Comparison of ENCODE assay signal across 7 mouse cellular contexts in the genomic region with DNA sequence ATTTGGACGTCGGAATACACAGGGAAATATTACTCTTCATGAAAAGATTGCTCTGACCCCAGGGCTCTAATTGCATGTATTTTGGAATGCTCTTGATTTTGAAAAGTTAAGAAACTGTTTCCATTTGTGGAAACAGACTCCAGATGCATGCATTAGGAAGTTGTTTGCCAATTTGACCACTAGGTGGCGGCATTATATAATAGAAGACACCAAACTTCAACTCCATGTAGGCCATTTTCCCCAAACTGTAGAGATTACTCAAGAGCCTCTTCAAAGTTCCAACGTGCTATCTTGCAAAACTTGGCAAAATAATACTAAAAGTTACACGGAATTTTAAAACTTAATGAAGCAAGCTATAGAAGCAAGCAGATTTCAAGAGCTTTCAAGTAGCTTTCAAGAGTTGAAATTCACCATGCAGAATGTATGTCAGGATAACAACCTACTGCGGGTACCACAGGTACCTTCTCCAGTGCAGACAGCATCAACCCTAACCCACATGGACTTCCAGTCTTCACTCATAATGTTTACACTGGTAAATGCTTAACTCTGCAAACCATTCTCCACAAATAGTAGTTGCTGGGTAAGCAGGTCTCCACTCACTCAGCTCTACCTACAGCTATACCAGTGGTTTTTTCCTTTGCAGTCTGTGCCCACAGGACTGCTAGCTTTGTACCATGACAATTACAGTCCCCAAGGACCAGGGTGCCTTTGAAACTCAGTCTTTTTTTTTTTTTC.
DNase-seq lines count a peak whose midpoint lies in the region; ATAC-seq and TF ChIP-seq lines count a peak whose summit lies in the region.

No protein-coding gene starts in this region.

- no peak overlapping the region for H3K9ac ChIP-seq in kidney, embryonic 15.5 days
- H3K9ac ChIP-seq in liver, postnatal 0 days (replicated peaks) = no peak overlapping the region

- H3K4me1 ChIP-seq in kidney, embryonic 15.5 days = peaks cover 12% of the 10 kb centered on the region; the same call in 1 of the 2 replicates
- H3K4me1 ChIP-seq in liver, postnatal 0 days (ENCODE audit: insufficient read depth) = no peaks in the 10 kb centered on the region

- H3K9me3 ChIP-seq in kidney, embryonic 15.5 days (replicated peaks) = no peaks in the 10 kb centered on the region
- H3K9me3 ChIP-seq in liver, postnatal 0 days (ENCODE audit: low read length) = no peaks in the 10 kb centered on the region

- DNase-seq in 3T3-L1 (ENCODE audit: low read depth, low spot score) = peak; percentile 87
- DNase-seq in CD4-positive, CD25-positive, alpha-beta regulatory T cell, adult 2 months (ENCODE audit: low read depth, low spot score) = peak; percentile 86
- DNase-seq in brain, embryonic 18.5 days (ENCODE audit: low read depth, low spot score) = peak; percentile 43
- peak; percentile 43 for DNase-seq in fibroblast of lung, adult 2 months (ENCODE audit: low read depth)
- peak; percentile 57 for DNase-seq in liver, postnatal 0 days
- DNase-seq in right cerebral cortex, adult 2 months (ENCODE audit: low spot score in 2 of 2) = peak; percentile 72 to 77

- no peak overlapping the region for H3K27ac ChIP-seq in kidney, embryonic 15.5 days
- no peak overlapping the region for H3K27ac ChIP-seq in liver, postnatal 0 days (ENCODE audit: low read depth)

- H3K36me3 ChIP-seq in kidney, embryonic 15.5 days = no peaks in the 10 kb centered on the region
- no peaks in the 10 kb centered on the region for H3K36me3 ChIP-seq in liver, postnatal 0 days (replicated peaks; ENCODE audit: insufficient read depth, low read length)

- no peak for TF ChIP-seq EP300 in liver, postnatal 0 days (IDR thresholded peaks at IDR 0.05; ENCODE audit: low read depth)

- H3K4me3 ChIP-seq in kidney, embryonic 15.5 days (replicated peaks) = no peak overlapping the region
- H3K4me3 ChIP-seq in liver, postnatal 0 days (ENCODE audit: low read depth, low read length) = no peak overlapping the region

- ATAC-seq in kidney, embryonic 15.5 days (replicated peaks; ENCODE audit: low FRiP score) = peak; percentile 54; the same call in 1 of the 2 replicates
- peak; percentile 58 for ATAC-seq in liver, postnatal 0 days

- H3K4me2 ChIP-seq in kidney, embryonic 15.5 days = no peak overlapping the region
- no peak overlapping the region for H3K4me2 ChIP-seq in liver, postnatal 0 days (ENCODE audit: low read depth, low read length)

- no peaks in the 10 kb centered on the region for H3K27me3 ChIP-seq in kidney, embryonic 15.5 days
- no peaks in the 10 kb centered on the region for H3K27me3 ChIP-seq in liver, postnatal 0 days (ENCODE audit: insufficient read depth, low read length)

- 21% methylated on average over 6 of the region's 6 CpGs for WGBS in kidney, embryonic 15.5 days
- 14% methylated on average over 6 of the region's 6 CpGs for WGBS in liver, postnatal 0 days (ENCODE audit: insufficient replicate concordance)

- TF ChIP-seq CTCF in liver, postnatal 0 days (IDR thresholded peaks at IDR 0.05; ENCODE audit: low read depth) = peak; percentile 81
